Mouse (Mus musculus) small intestine, adult 2 months (tissue): Measurements from ENCODE around the gene Dock9. TPM values are rescaled to one million over a fixed set of nuclear protein-coding genes. Genes with fewer than 3 reads are reported as not detected.

Source experiments
- H3K27ac ChIP-seq: fragments of 200-500 bp; 2 replicates; pipeline ENCODE4 v1.5.1; 2012; ENCODE audit warnings: low read depth, low read length, control low read depth, inconsistent platforms; ENCODE audit not compliant: insufficient read depth
- H3K27me3 ChIP-seq: fragments of 200-500 bp; 2 replicates; pipeline ENCODE4 v1.6.1; 2012; ENCODE audit warnings: mild to moderate bottlenecking, moderate library complexity, low read length, inconsistent platforms; ENCODE audit not compliant: control insufficient read depth, insufficient read depth
- H3K36me3 ChIP-seq: fragments of 200-500 bp; 2 replicates; pipeline ENCODE4 v1.6.1; 2012; ENCODE audit warnings: mild to moderate bottlenecking, low read length, control low read depth, inconsistent platforms; ENCODE audit not compliant: control insufficient read depth, insufficient read depth
- H3K4me1 ChIP-seq: fragments of 200-500 bp; 2 replicates; pipeline ENCODE4 v1.6.1; 2012; ENCODE audit warnings: low read length, inconsistent platforms, mixed read lengths; ENCODE audit not compliant: control insufficient read depth, insufficient read depth, insufficient read length
- H3K4me3 ChIP-seq: fragments of 200-500 bp; 2 replicates; pipeline ENCODE4 v1.5.1; 2012; ENCODE audit warnings: low read depth, mild to moderate bottlenecking, control low read depth, inconsistent platforms, low read length, moderate library complexity
- CTCF ChIP-seq: fragments of 200-500 bp; IDR thresholded peaks from 2 replicates; pipeline ENCODE4 v1.5.1; 2012; ENCODE audit warnings: low read depth, mild to moderate bottlenecking, control low read depth, inconsistent platforms, low read length, moderate library complexity, mixed read lengths; ENCODE audit not compliant: insufficient replicate concordance, insufficient read length; ENCODE audit errors: extremely low read depth
- POLR2A ChIP-seq: fragments of 200-500 bp; IDR thresholded peaks from 2 replicates; pipeline ENCODE4 v1.6.1; 2012; ENCODE audit warnings: low read depth, mild to moderate bottlenecking, control low read depth, inconsistent platforms, low read length, moderate library complexity
- WGBS: fragments of 180-500 bp; shearing (Covaris S2); methylation state at CpG from one replicate; pipeline ENCODE4 v1.1.7; 2018; 5-methylcytosine and 5-hydroxymethylcytosine counted together
- polyA plus RNA-seq: library from polyadenylated mRNA; depleted of rRNA; stranded (reverse); fragments of >200 nt; gene quantifications from 2 replicates; pipeline ENCODE4 v1.2.3, GENCODE M21; 2012

Dock9 gene
- polyA plus RNA-seq, 1 experiment = 5.7 TPM

GRCm38 (mm10) chr14:121713166-121713829 is 84.3 kb downstream of the Dock9 start:
- TF ChIP-seq CTCF (no peak), POLR2A (no peak)
- Histone ChIP-seq H3K27me3 (no peaks in the 10 kb centered on the region), H3K27ac (no peak overlapping the region), H3K4me3 (no peak overlapping the region), H3K36me3 (no peaks in the 10 kb centered on the region), H3K4me1 (peaks cover 6% of the 10 kb centered on the region)
- WGBS = 88% methylated on average over 7 of the region's 7 CpGs

DNA sequence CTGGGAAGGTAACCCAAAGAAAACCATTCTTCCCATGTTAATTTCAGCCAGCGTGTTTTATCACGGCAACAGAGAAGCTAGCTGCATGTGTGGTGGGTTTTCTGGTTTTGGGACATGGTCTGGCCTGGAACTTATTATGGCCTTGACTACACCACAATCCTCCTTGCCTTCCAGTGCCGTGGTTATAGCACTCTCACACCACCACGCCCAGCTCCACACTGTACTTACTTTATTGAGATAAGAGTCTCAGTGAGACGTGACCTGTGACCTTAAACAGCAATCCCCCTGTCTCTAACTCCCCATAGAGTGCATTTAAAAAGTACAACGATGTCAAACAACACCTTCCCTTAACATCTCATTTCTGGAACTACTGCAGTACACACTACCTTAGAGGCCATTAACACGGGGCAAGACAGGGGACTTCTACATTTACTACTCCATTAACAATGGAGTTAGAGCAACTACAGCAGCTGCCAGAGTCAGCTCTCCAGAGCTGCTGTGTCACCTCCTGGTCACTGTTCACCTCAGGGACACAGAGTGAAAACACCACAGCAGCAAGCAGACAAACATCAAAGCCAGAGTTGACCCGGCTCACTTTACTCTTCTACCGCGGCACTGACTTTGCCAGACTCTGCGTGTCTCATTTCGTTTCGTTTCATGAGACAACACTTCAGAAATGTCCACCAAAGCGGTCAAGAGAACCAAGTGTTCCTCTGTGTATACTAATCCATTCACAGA is 86.4 kb downstream of the Dock9 start:
- Histone ChIP-seq H3K4me3 (no peak overlapping the region), H3K27ac (no peak overlapping the region), H3K36me3 (no peaks in the 10 kb centered on the region), H3K27me3 (no peaks in the 10 kb centered on the region), H3K4me1 (peaks cover 4% of the 10 kb centered on the region)
- 56% methylated on average over 14 of the region's 14 CpGs for WGBS
- no peak for TF ChIP-seq POLR2A
- TF ChIP-seq CTCF = no peak

DNA sequence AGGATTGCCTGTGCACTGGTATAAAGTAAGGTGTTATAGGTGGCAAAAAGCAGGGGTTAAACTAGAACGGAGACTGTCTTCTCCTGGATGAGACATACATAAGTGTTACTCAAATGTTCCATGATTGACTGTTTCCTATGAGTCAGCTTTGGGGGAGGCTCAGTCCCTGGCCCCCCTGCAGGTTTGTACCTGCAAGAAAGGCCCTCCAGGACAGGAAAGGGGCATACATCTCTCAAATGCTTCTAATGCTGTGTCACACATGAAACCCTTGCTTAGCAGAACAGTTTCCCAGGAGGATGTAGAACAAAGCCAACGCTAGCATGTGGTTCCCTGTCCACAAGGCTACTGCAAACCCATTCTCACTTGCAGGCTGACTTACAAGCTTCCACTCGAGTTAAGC is 87.5 kb downstream of the Dock9 start:
- Histone ChIP-seq H3K36me3 (no peaks in the 10 kb centered on the region), H3K4me3 (no peak overlapping the region), H3K27me3 (no peaks in the 10 kb centered on the region), H3K27ac (no peak overlapping the region), H3K4me1 (peaks cover 4% of the 10 kb centered on the region)
- TF ChIP-seq CTCF = no peak
- no peak for TF ChIP-seq POLR2A
- 83% methylated on average over 3 of the region's 3 CpGs for WGBS

DNA sequence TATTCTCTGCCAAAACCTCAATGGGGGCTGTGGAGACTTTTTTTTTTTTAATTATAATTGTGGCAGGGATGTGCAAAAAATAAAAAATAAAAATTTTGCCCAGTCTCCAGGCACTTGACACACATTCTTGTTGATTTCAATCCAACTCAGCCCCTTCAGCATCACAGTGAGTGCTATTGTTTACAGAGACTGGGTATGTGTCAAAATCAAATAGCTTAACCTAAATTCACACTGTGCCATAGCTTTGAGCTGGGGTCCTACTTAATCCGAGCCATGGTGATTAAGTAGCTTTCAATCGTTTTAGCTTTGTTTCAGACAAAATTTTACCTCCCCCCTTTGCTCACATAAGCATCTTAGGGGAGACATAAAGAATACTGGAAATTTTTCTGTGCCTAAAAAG is 89.4 kb downstream of the Dock9 start:
- peaks cover 4% of the 10 kb centered on the region for H3K4me1 ChIP-seq
- TF ChIP-seq CTCF (no peak), POLR2A (no peak)
- no peak overlapping the region for H3K27ac ChIP-seq
- H3K27me3 ChIP-seq = no peaks in the 10 kb centered on the region
- 68% methylated on average over 2 of the region's 2 CpGs for WGBS
- H3K36me3 ChIP-seq = no peaks in the 10 kb centered on the region
- no peak overlapping the region for H3K4me3 ChIP-seq

GRCm38 (mm10) chr14:121706482-121706901 is 91.1 kb downstream of the Dock9 start:
- no peak for TF ChIP-seq CTCF
- TF ChIP-seq POLR2A = no peak
- peaks cover 4% of the 10 kb centered on the region for H3K4me1 ChIP-seq
- H3K4me3 ChIP-seq = no peak overlapping the region
- H3K36me3 ChIP-seq = no peaks in the 10 kb centered on the region
- 68% methylated on average over 3 of the region's 3 CpGs for WGBS
- no peaks in the 10 kb centered on the region for H3K27me3 ChIP-seq
- no peak overlapping the region for H3K27ac ChIP-seq

GRCm38 (mm10) chr14:121705644-121706043 is 92.0 kb downstream of the Dock9 start:
- Histone ChIP-seq H3K4me1 (no peaks in the 10 kb centered on the region), H3K36me3 (no peaks in the 10 kb centered on the region), H3K27me3 (no peaks in the 10 kb centered on the region), H3K27ac (no peak overlapping the region), H3K4me3 (no peak overlapping the region)
- TF ChIP-seq POLR2A (no peak), CTCF (no peak)
- WGBS = 73% methylated on average over 5 of the region's 5 CpGs

DNA sequence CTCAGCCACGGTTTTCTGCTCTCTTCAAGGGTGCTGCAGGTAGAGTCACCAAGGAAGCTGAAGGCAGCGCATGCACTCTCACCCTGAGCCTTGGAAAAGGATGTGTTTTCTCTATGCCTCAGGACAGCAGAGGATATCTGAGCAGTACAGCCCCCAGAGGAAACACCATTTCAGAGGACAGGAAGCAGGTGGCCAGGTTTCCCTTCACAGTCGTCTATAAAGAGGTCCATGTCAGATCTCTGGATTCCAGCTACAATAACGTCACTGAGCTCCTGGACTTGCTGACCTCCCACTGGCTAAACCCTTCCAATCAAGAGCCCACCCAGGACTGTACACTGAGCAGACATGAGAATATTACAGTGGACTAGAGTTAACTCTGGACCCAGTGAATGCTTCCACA is 95.1 kb downstream of the Dock9 start:
- H3K27ac ChIP-seq = no peak overlapping the region
- H3K4me3 ChIP-seq = no peak overlapping the region
- no peaks in the 10 kb centered on the region for H3K36me3 ChIP-seq
- H3K27me3 ChIP-seq = no peaks in the 10 kb centered on the region
- WGBS = 65% methylated on average over 4 of the region's 4 CpGs
- H3K4me1 ChIP-seq = no peaks in the 10 kb centered on the region; the same call in 1 of the 2 replicates
- TF ChIP-seq CTCF (no peak), POLR2A (no peak)
